Mouse (Mus musculus) olfactory bulb, adult 2 months (tissue): Measurements from ENCODE around the gene Gm128.

ENCODE experiments used
- CTCF ChIP-seq: fragments of 200-500 bp; IDR thresholded peaks from 2 replicates; pipeline ENCODE4 v1.5.1; 2012; ENCODE audit warnings: low read depth, mild to moderate bottlenecking, low read length, moderate library complexity; ENCODE audit not compliant: insufficient read depth
- POLR2A ChIP-seq: fragments of 200-500 bp; IDR thresholded peaks from 2 replicates; pipeline ENCODE4 v1.6.1; 2012; ENCODE audit warnings: mild to moderate bottlenecking, low read depth, low read length, moderate library complexity; ENCODE audit not compliant: insufficient read depth

- no peak for TF ChIP-seq CTCF
- TF ChIP-seq POLR2A: peak; percentile 89
Observed at GRCm38 (mm10) chr3:95228148-95228893, 13.1 kb downstream of the Gm128 start, which contains the start of gene Cdc42se1.
